Mouse (Mus musculus) hindbrain, embryonic 14.5 days (tissue): ENCODE results near the gene Aifm1. TPM values are rescaled to one million over a fixed set of nuclear protein-coding genes. Genes with fewer than 3 reads are reported as not detected.

Experiments
- ATAC-seq: fragments of 200-750 bp; cut with Nextera tagmentation; 2 replicates; pipeline ENCODE4 v1.8.0; 2017; ENCODE audit warnings: moderate number of reproducible peaks, mild to moderate bottlenecking, moderate TSS enrichment, moderate library complexity; ENCODE audit not compliant: low FRiP score
- DNase-seq: peaks from one replicate; pipeline ENCODE4 v3.0.0-alpha.2; 2015; ENCODE audit warnings: low spot score
- H3K27ac ChIP-seq: fragments of 300-500 bp; sonication (generic); 2 replicates; pipeline ENCODE4 v1.5.1; 2014; ENCODE audit warnings: mild to moderate bottlenecking, moderate library complexity
- H3K27me3 ChIP-seq: fragments of 300-500 bp; sonication (generic); 2 replicates; pipeline ENCODE4 v1.6.1; 2014; ENCODE audit warnings: mild to moderate bottlenecking, low read length, mixed read lengths; ENCODE audit not compliant: control insufficient read depth, insufficient read depth
- H3K36me3 ChIP-seq: fragments of 300-500 bp; sonication (generic); replicated peaks from 2 replicates; pipeline ENCODE4 v1.6.1; 2014; ENCODE audit not compliant: control insufficient read depth, insufficient read depth
- H3K4me1 ChIP-seq: fragments of 300-500 bp; sonication (generic); replicated peaks from 2 replicates; pipeline ENCODE4 v1.6.1; 2014; ENCODE audit warnings: antibody characterized with exemption, low read length, mixed read lengths; ENCODE audit not compliant: control insufficient read depth, insufficient read depth
- H3K4me2 ChIP-seq: fragments of 300-500 bp; sonication (generic); replicated peaks from 2 replicates; pipeline ENCODE4 v1.6.1; 2014; ENCODE audit warnings: mild to moderate bottlenecking, moderate library complexity
- H3K4me3 ChIP-seq: fragments of 300-500 bp; sonication (generic); replicated peaks from 2 replicates; pipeline ENCODE4 v1.5.1; 2014; ENCODE audit warnings: mild to moderate bottlenecking, low read length
- H3K9ac ChIP-seq: fragments of 300-500 bp; sonication (generic); 2 replicates; pipeline ENCODE4 v1.6.1; 2014
- H3K9me3 ChIP-seq: fragments of 300-500 bp; sonication (generic); 2 replicates; pipeline ENCODE4 v1.6.1; 2016; ENCODE audit warnings: low read length; ENCODE audit not compliant: control insufficient read depth
- WGBS: fragments of 180-500 bp; shearing (Covaris S2); extraction: QIAGEN DNeasy Blood & Tissue Kit; methylation state at CpG from one replicate; pipeline ENCODE4 v1.1.7; 2014; 5-methylcytosine and 5-hydroxymethylcytosine counted together
- polyA plus RNA-seq: library from polyadenylated mRNA; unstranded; fragments of >200 nt; fragmentation: Nextera tagmentation; extraction: Ambion mirVana; gene quantifications from 2 replicates; pipeline ENCODE4 v1.2.1, GENCODE M21; 2014

Aifm1 gene
- polyA plus RNA-seq, 1 experiment from 2014 or later = 34.5 TPM

DNA sequence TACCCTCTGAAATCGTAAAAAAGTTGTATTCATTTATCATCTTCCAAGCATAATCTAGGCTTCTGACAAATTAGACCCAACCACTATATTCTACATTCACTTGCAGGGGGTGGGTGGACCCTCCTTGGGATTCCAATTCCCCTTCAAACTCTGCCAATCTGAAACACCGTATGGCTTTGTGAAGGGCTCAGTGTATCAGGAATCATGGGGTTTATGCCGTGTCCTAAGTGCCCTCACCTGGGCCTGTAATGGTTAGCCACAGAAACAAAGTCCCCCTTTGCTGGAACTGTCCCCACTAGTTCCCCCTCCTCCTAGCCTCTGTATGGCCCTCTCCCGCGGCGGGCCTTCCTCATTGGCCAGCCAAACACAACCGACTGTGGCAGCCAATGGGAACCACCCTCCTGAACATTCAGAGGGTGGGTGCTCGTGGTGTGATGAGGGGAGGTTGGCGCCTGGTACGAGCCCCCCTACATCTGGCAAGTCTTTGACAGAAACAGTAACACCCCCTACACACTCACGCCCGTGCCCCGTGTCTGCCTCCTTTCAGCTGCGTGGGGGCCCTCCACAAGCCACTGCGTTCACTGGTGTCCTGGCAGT, 4.9 kb upstream of the Aifm1 start:
- Histone ChIP-seq H3K27ac (peak overlapping the region; percentile 96), H3K4me3 (peak overlapping the region; percentile 57), H3K4me2 (peak overlapping the region; percentile 80), H3K9me3 (no peaks in the 10 kb centered on the region), H3K4me1 (peaks cover 6% of the 10 kb centered on the region; the same call in 1 of the 2 replicates), H3K27me3 (no peaks in the 10 kb centered on the region), H3K9ac (peak overlapping the region; percentile 79), H3K36me3 (no peaks in the 10 kb centered on the region)
- ATAC-seq (peak; percentile 95), DNase-seq (peak; percentile 71)
- WGBS = 23% methylated on average over 15 of the region's 15 CpGs

DNA sequence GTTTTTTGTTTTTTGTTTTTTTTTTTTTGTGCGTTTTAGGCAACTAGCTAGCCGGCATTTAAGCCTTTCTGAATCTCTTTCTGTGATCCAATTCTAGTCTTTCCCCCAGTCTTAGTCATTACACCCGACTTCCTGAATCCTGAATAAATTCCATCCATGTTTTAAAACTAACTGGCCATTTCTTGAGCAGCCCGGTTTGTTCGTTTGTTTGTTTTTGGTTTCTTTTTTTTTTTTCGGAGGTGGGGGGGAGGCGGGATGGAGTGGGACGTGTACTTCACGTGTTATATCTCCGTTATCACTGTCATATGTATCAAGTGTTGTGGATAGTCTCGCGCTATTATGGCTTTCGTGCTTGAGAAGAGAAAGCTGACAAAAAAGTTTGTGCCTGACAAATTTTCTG, 461 bp upstream of the Aifm1 start:
- Histone ChIP-seq H3K4me3 (peak overlapping the region; percentile 47), H3K27me3 (no peaks in the 10 kb centered on the region), H3K27ac (no peak overlapping the region), H3K9ac (peak overlapping the region; percentile 20; the same call in 1 of the 2 replicates), H3K36me3 (no peaks in the 10 kb centered on the region), H3K4me1 (peaks cover 4% of the 10 kb centered on the region), H3K9me3 (no peaks in the 10 kb centered on the region), H3K4me2 (peak overlapping the region; percentile 53)
- no peak for DNase-seq
- WGBS = 24% methylated on average over 13 of the region's 13 CpGs
- no peak for ATAC-seq

GRCm38 (mm10) chrX:48493763-48494162, 19.6 kb downstream of the Aifm1 start:
- H3K27ac ChIP-seq = no peak overlapping the region
- peaks cover 40% of the 10 kb centered on the region for H3K36me3 ChIP-seq
- 90% methylated on average over 8 of the region's 8 CpGs for WGBS
- H3K4me2 ChIP-seq = no peak overlapping the region
- DNase-seq (no peak), ATAC-seq (no peak)
- no peaks in the 10 kb centered on the region for H3K4me1 ChIP-seq
- H3K9ac ChIP-seq = no peak overlapping the region
- no peaks in the 10 kb centered on the region for H3K27me3 ChIP-seq
- H3K4me3 ChIP-seq = no peak overlapping the region
- no peaks in the 10 kb centered on the region for H3K9me3 ChIP-seq

DNA sequence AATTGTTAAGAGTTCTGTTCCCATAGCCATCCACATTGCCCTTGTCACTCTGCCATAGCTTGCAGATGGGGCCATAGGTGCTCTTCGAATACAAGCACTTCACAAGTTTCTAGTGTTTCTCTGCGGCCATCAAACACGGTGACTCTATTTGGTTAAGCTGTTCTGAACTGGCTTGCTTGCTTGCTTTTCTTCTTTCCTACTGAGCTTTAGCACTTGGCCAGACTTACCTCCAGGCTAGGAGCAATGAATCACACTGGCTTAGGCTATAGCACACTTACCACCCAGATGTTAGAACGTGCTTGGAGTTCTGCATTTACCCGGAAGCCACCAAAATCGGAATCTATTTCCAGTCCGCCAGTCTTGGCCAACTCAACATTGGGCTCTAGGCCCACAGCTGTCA, 31.7 kb downstream of the Aifm1 start:
- H3K4me2 ChIP-seq = no peak overlapping the region
- H3K9ac ChIP-seq = no peak overlapping the region
- no peaks in the 10 kb centered on the region for H3K9me3 ChIP-seq
- 98% methylated on average over 7 of the region's 7 CpGs for WGBS
- no peak overlapping the region for H3K27ac ChIP-seq
- no peak for DNase-seq
- H3K4me1 ChIP-seq = no peaks in the 10 kb centered on the region
- no peaks in the 10 kb centered on the region for H3K27me3 ChIP-seq
- no peak for ATAC-seq
- peaks cover 63% of the 10 kb centered on the region for H3K36me3 ChIP-seq
- H3K4me3 ChIP-seq = no peak overlapping the region

DNA sequence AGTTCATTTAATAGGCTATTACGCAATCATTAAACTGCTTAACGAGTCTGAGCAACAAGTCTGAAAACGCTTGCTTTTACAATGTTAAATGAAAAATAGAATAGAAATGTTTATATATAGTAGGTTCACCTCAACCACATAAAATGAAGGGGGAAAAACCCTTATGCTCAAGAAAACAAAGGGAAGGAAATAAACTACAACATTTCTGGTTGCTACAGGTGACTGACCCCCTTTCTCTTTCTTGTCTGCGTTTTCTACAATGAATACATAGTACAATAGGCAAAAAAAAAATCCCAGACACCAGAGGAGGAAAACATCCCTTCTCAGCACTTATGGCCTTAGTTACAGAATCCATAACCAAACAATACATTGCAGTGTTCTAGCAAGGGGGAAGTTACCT, 32.3 kb downstream of the Aifm1 start:
- H3K4me3 ChIP-seq = no peak overlapping the region
- no peak overlapping the region for H3K27ac ChIP-seq
- DNase-seq (no peak), ATAC-seq (no peak)
- WGBS = 94% methylated on average over 4 of the region's 4 CpGs
- no peak overlapping the region for H3K4me2 ChIP-seq
- H3K27me3 ChIP-seq = no peaks in the 10 kb centered on the region
- peaks cover 63% of the 10 kb centered on the region for H3K36me3 ChIP-seq
- H3K9me3 ChIP-seq = no peaks in the 10 kb centered on the region
- H3K9ac ChIP-seq = no peak overlapping the region
- H3K4me1 ChIP-seq = no peaks in the 10 kb centered on the region

DNA sequence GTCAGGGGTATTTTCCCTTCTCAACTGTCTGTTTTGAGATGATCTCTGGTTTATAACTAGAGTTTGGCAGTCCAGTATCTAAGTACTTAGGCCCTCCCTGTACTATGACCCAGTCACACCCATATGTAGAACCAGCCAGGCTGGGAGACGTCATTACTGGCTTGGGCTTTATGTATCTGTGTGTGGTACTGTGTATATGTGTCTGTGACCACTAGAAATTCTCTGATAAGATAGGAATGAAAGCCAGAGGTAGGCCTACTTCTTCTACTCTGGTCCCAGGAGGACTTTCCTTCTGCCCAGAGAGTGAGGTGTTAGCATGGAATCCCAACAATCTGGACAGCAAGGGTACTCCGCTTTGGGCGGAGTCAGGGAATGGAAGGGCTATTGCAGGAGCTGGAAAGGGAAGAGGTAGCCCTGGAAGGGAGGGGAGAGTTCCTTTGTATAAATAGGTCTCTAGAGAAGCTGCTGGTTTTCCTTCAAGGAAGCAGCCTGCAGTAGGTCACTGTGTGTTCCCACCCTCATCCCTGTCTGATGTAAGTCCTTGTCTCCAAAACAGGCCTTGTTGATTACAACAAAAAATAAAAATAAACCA, 45.9 kb downstream of the Aifm1 start:
- H3K4me3 ChIP-seq = no peak overlapping the region
- no peaks in the 10 kb centered on the region; the same call in 1 of the 2 replicates for H3K36me3 ChIP-seq
- H3K9me3 ChIP-seq = no peaks in the 10 kb centered on the region
- H3K4me1 ChIP-seq = 0 out of 2 replicates have a peak, but pooled peaks cover 4% of the 10 kb centered on the region
- WGBS = 87% methylated on average over 3 of the region's 3 CpGs
- DNase-seq (no peak), ATAC-seq (no peak)
- no peak overlapping the region for H3K4me2 ChIP-seq
- H3K27ac ChIP-seq = no peak overlapping the region
- no peaks in the 10 kb centered on the region for H3K27me3 ChIP-seq
- H3K9ac ChIP-seq = no peak overlapping the region

DNA sequence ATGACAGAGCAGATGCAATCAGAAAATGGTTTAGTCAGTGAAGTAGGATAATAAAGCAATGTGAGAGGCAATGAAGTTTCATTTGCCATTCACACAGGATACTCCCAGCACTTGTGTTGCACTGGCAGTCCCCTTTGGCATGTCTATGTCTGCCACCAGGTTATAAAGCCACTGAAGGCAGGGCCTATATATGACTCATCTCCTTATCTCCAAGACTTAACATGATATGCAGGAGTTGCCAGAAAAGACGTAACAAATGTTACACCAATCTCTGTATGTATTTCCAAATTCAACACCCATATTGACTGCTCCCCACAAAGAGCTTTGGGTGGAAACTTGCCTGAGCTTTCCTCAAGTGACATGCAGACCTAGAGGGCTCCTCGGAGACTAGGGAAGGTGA, 47.2 kb downstream of the Aifm1 start:
- 0 out of 2 replicates have a peak, but pooled peaks cover 4% of the 10 kb centered on the region for H3K4me1 ChIP-seq
- H3K36me3 ChIP-seq = no peaks in the 10 kb centered on the region
- H3K27ac ChIP-seq = no peak overlapping the region
- no peak overlapping the region for H3K4me3 ChIP-seq
- 91% methylated on average over 2 of the region's 2 CpGs for WGBS
- H3K27me3 ChIP-seq = no peaks in the 10 kb centered on the region
- ATAC-seq (no peak), DNase-seq (no peak)
- H3K9me3 ChIP-seq = no peaks in the 10 kb centered on the region
- no peak overlapping the region for H3K9ac ChIP-seq
- H3K4me2 ChIP-seq = no peak overlapping the region

GRCm38 (mm10) chrX:48464436-48464835, 48.9 kb downstream of the Aifm1 start:
- H3K4me1 ChIP-seq = 0 out of 2 replicates have a peak, but pooled peaks cover 4% of the 10 kb centered on the region
- no peaks in the 10 kb centered on the region for H3K36me3 ChIP-seq
- H3K27ac ChIP-seq = no peak overlapping the region
- no peak for ATAC-seq
- 94% methylated on average over 6 of the region's 6 CpGs for WGBS
- H3K27me3 ChIP-seq = no peaks in the 10 kb centered on the region
- DNase-seq = no peak
- no peak overlapping the region for H3K4me2 ChIP-seq
- no peaks in the 10 kb centered on the region for H3K9me3 ChIP-seq
- no peak overlapping the region for H3K4me3 ChIP-seq
- H3K9ac ChIP-seq = no peak overlapping the region

DNA sequence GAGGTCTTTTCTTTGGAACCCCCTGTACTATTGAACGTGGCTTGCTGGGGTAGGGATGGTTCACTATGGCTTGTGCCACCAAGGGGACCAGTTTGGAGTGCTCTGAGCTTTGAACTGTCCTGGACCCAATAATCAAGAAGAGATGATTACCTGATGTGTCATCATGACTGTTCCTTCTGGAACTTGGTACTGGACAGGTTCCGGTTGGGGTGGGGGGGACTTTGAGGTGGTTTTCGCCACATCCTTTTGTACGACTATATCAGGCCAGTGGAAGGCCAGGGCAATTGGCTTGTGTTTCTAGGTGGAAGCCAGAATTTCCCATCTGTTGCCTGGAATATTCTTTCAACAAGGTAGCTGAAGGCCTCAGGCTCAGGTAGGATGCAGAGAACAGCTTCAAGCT, 49.7 kb downstream of the Aifm1 start:
- H3K4me1 ChIP-seq = 0 out of 2 replicates have a peak, but pooled peaks cover 4% of the 10 kb centered on the region
- no peak overlapping the region for H3K9ac ChIP-seq
- H3K27me3 ChIP-seq = no peaks in the 10 kb centered on the region
- H3K4me3 ChIP-seq = no peak overlapping the region
- whole genome bisulfite sequencing = 85% methylated on average over 4 of the region's 4 CpGs
- H3K27ac ChIP-seq = no peak overlapping the region
- H3K4me2 ChIP-seq = no peak overlapping the region
- H3K9me3 ChIP-seq = no peaks in the 10 kb centered on the region
- DNase-seq (no peak), ATAC-seq (no peak)
- no peaks in the 10 kb centered on the region for H3K36me3 ChIP-seq
